1 mouse cellular context compared by ENCODE assay signal in the genomic region with DNA sequence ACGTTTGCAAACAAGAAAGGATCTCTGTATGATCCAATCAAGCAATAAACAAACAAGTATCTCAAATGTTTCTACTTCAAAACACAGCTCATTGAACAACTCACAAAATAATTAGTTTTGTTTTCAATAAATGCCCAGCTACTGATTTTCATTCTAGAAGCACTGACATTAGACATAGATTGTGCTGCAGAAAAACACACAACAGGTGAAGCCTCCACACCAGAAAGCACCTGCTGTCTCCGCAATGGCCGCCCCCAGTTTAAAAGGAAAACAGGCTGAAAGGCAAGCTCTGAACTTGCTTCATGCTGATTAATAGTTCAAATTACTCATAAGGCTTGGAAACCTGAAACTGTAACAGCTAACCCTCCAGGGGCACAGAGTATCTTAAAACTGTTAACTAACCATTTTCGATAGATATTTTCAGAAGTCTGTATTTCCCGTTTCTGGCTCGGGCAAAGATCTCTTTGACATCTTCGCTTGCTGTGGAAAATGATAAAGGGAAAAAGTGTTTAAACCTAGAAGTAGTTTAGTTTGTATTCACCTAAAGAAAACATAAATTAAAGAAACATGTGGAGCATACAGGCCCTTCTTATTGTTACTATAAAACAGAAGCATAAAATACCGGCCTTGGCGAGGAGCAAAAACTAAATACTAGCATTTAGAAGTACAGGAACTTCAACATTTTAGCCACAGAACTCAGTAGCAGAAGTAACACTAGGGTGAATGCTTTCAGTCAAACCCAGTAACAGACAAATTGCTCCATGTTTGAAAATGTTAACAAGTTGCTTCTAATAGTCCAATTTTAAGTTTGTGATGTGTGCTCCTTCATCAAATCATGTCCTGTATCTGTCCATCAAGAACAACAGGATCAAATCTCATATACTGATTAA.
TF ChIP-seq lines count a peak whose summit lies in the region.

No protein-coding gene starts in this region.

TF ChIP-seq in MEL, 35 proteins besides CTCF, POLR2A, EP300 and RAD21:
- no peak for TF ChIP-seq NRF1 (IDR thresholded peaks at IDR 0.05; ENCODE audit: insufficient read depth, low read depth, low read length, poor library complexity, severe bottlenecking)
- TF ChIP-seq POLR2AphosphoS2 (IDR thresholded peaks at IDR 0.05; ENCODE audit: low read length): no peak; the same call in 1 of the 2 replicates
- TF ChIP-seq SMC3 (IDR thresholded peaks at IDR 0.05; ENCODE audit: low read depth, low read length): no peak
- no peak for TF ChIP-seq MEF2A (IDR thresholded peaks at IDR 0.05; ENCODE audit: extremely low read depth, insufficient replicate concordance, low read depth, low read length, poor library complexity, severe bottlenecking)
- no peak for TF ChIP-seq MAX (IDR thresholded peaks at IDR 0.05; ENCODE audit: low read length)
- no peak for TF ChIP-seq ZMIZ1 (IDR thresholded peaks at IDR 0.05; ENCODE audit: low read depth, low read length)
- TF ChIP-seq MYB (IDR thresholded peaks at IDR 0.05; ENCODE audit: low read depth, low read length): no peak
- no peak for TF ChIP-seq USF1 (IDR thresholded peaks at IDR 0.05; ENCODE audit: low read depth, low read length)
- no peak for TF ChIP-seq NELFE (IDR thresholded peaks at IDR 0.05; ENCODE audit: low read depth, low read length)
- TF ChIP-seq MAFK (IDR thresholded peaks at IDR 0.05; ENCODE audit: borderline replicate concordance, low read depth, low read length): no peak
- TF ChIP-seq GABPA (IDR thresholded peaks at IDR 0.05; ENCODE audit: low read depth, low read length): no peak
- TF ChIP-seq ZNF384 (IDR thresholded peaks at IDR 0.05; ENCODE audit: low read depth, low read length): no peak
- TF ChIP-seq TAL1 (IDR thresholded peaks at IDR 0.05; ENCODE audit: low read length): no peak
- 0 out of 2 replicates have a peak, but pooled peaks have one; percentile 10 for TF ChIP-seq ELF1 (IDR thresholded peaks at IDR 0.05; ENCODE audit: low read depth, low read length)
- no peak; the same call in 1 of the 2 replicates for TF ChIP-seq RCOR1 (IDR thresholded peaks at IDR 0.05; ENCODE audit: low read depth, low read length)
- TF ChIP-seq MAZ (IDR thresholded peaks at IDR 0.05; ENCODE audit: low read depth, low read length): no peak
- TF ChIP-seq UBTF (IDR thresholded peaks at IDR 0.05; ENCODE audit: borderline replicate concordance, insufficient read depth, low read depth, low read length): peak; percentile 75; the same call in 1 of the 2 replicates
- no peak for TF ChIP-seq KAT2A (conservative IDR thresholded peaks at IDR 0.05; ENCODE audit: low read depth, low read length)
- no peak for TF ChIP-seq BHLHE40 (IDR thresholded peaks at IDR 0.05; ENCODE audit: borderline replicate concordance, low read depth, low read length)
- TF ChIP-seq CHD1 (IDR thresholded peaks at IDR 0.05; ENCODE audit: low read depth, low read length): 0 out of 2 replicates have a peak, but pooled peaks have one; percentile 89
- no peak for TF ChIP-seq GATA1 (IDR thresholded peaks at IDR 0.05; ENCODE audit: low read depth, low read length)
- no peak for TF ChIP-seq USF2 (IDR thresholded peaks at IDR 0.05; ENCODE audit: borderline replicate concordance in 1 of 2, insufficient read depth in 1 of 2, low read depth in 1 of 2, low read length in 2 of 2)
- TF ChIP-seq SIN3A (IDR thresholded peaks at IDR 0.05; ENCODE audit: low read length): peak; percentile 54
- TF ChIP-seq MXI1 (IDR thresholded peaks at IDR 0.05; ENCODE audit: low read depth, low read length): peak; percentile 68
- no peak for TF ChIP-seq POLR2AphosphoS5 (IDR thresholded peaks at IDR 0.05; ENCODE audit: borderline replicate concordance, low read depth, low read length)
- TF ChIP-seq ZC3H11A (IDR thresholded peaks at IDR 0.05; ENCODE audit: low read depth, low read length): no peak
- no peak for TF ChIP-seq E2F4 (IDR thresholded peaks at IDR 0.05; ENCODE audit: borderline replicate concordance, low read depth, low read length)
- no peak for TF ChIP-seq TCF12 (IDR thresholded peaks at IDR 0.05; ENCODE audit: low read depth, low read length)
- TF ChIP-seq CHD2 (IDR thresholded peaks at IDR 0.05; ENCODE audit: low read length): no peak
- TF ChIP-seq JUND (IDR thresholded peaks at IDR 0.05; ENCODE audit: low read depth, low read length): no peak
- TF ChIP-seq ETS1 (IDR thresholded peaks at IDR 0.05; ENCODE audit: low read depth, low read length): 0 out of 2 replicates have a peak, but pooled peaks have one; percentile 17
- 0 out of 2 replicates have a peak, but pooled peaks have one; percentile 26 for TF ChIP-seq MYC (IDR thresholded peaks at IDR 0.05; ENCODE audit: low read depth, low read length)
- 0 out of 2 replicates have a peak, but pooled peaks have one; percentile 29 for TF ChIP-seq TBP (IDR thresholded peaks at IDR 0.05; ENCODE audit: low read depth, low read length)
- no peak for TF ChIP-seq ZKSCAN1 (IDR thresholded peaks at IDR 0.05; ENCODE audit: low read depth, low read length)
- 0 out of 2 replicates have a peak, but pooled peaks have one; percentile 33 for TF ChIP-seq HCFC1 (IDR thresholded peaks at IDR 0.05; ENCODE audit: low read depth, low read length)
TF ChIP-seq in MEL: peak in this region for 9.
